Mouse (Mus musculus) limb, embryonic 14.5 days (tissue): ENCODE results near the gene Zfp451. TPM values are rescaled to one million over a fixed set of nuclear protein-coding genes. Genes with fewer than 3 reads are reported as not detected.
A peak's percentile ranks its signal among the peaks of the same experiment; 100 is the strongest.

ENCODE experiments used
- ATAC-seq: fragments of 200-750 bp; cut with Nextera tagmentation; 2 replicates; pipeline ENCODE4 v1.8.0; 2017; ENCODE audit warnings: low read depth, moderate number of reproducible peaks, moderate TSS enrichment; ENCODE audit not compliant: low FRiP score
- DNase-seq: peaks from one replicate; pipeline ENCODE4 v3.0.0-alpha.2; 2015; ENCODE audit warnings: low spot score
- H3K27ac ChIP-seq: fragments of 300-500 bp; sonication (generic); replicated peaks from 2 replicates; pipeline ENCODE4 v1.5.1; 2014; ENCODE audit warnings: low read depth, mild to moderate bottlenecking, low read length, moderate library complexity, mixed read lengths
- H3K27me3 ChIP-seq: fragments of 300-500 bp; sonication (generic); 2 replicates; pipeline ENCODE4 v1.6.1; 2014; ENCODE audit warnings: low read length, mixed read lengths; ENCODE audit not compliant: control insufficient read depth, insufficient read depth
- H3K36me3 ChIP-seq: fragments of 300-500 bp; sonication (generic); 2 replicates; pipeline ENCODE4 v1.6.1; 2014; ENCODE audit warnings: mild to moderate bottlenecking, low read length, moderate library complexity, mixed read lengths; ENCODE audit not compliant: control insufficient read depth, insufficient read depth
- H3K4me1 ChIP-seq: fragments of 300-500 bp; sonication (generic); 2 replicates; pipeline ENCODE4 v1.6.1; 2014; ENCODE audit warnings: antibody characterized with exemption, low read length, mixed read lengths; ENCODE audit not compliant: control insufficient read depth, insufficient read depth
- H3K4me2 ChIP-seq: fragments of 300-500 bp; sonication (generic); replicated peaks from 2 replicates; pipeline ENCODE4 v1.6.1; 2014; ENCODE audit warnings: low read depth, mild to moderate bottlenecking, low read length, moderate library complexity; ENCODE audit not compliant: severe bottlenecking
- H3K4me3 ChIP-seq: fragments of 300-500 bp; sonication (generic); replicated peaks from 2 replicates; pipeline ENCODE4 v1.5.1; 2014; ENCODE audit warnings: low read length
- H3K9ac ChIP-seq: fragments of 300-500 bp; sonication (generic); 2 replicates; pipeline ENCODE4 v1.6.1; 2014; ENCODE audit warnings: mild to moderate bottlenecking, low read depth, low read length, moderate library complexity; ENCODE audit not compliant: severe bottlenecking
- H3K9me3 ChIP-seq: fragments of 300-500 bp; sonication (generic); 2 replicates; pipeline ENCODE4 v1.6.1; 2016; ENCODE audit warnings: low read length; ENCODE audit not compliant: control insufficient read depth
- POLR2A ChIP-seq: fragments of 200-500 bp; IDR thresholded peaks from 2 replicates; pipeline ENCODE4 v1.8.0; 2012; ENCODE audit warnings: inconsistent platforms, mild to moderate bottlenecking, moderate library complexity, borderline replicate concordance; ENCODE audit not compliant: insufficient read depth, insufficient read length; ENCODE audit errors: extremely low read depth
- WGBS: fragments of 180-500 bp; shearing (Covaris S2); extraction: QIAGEN DNeasy Blood & Tissue Kit; methylation state at CpG from one replicate; pipeline ENCODE4 v1.1.7; 2014; 5-methylcytosine and 5-hydroxymethylcytosine counted together
- polyA plus RNA-seq, 2 experiments: library from polyadenylated mRNA; depleted of rRNA in 1 of 2; stranded (reverse) in 1 of 2; unstranded in 1 of 2; fragments of >200 nt; fragmentation: Nextera tagmentation in 1 of 2; extraction: Ambion mirVana in 1 of 2; gene quantifications; 2 replicates each; pipeline versions ENCODE4 v1.2.1 to v1.2.3; 2012 to 2014

Gene Zfp451
- polyA plus RNA-seq, 2 experiments, result 32.3 to 33.4 TPM

- Histone ChIP-seq H3K4me1 (peaks cover 9% of the 10 kb centered on the region; the same call in 1 of the 2 replicates), H3K36me3 (peaks cover 17% of the 10 kb centered on the region), H3K27ac (peak within 1 kb of the TSS; percentile 92), H3K9ac (peak within 1 kb of the TSS; percentile 94), H3K27me3 (no peaks in the 10 kb centered on the region), H3K4me2 (peak within 1 kb of the TSS; percentile 57), H3K4me3 (peak within 1 kb of the TSS; percentile 86), H3K9me3 (no peaks in the 10 kb centered on the region)
- WGBS, result 0% methylated on average over 43 of the region's 54 CpGs
- DNase-seq, result peak; percentile 80
- peak; percentile 77; the same call in 1 of the 2 replicates for TF ChIP-seq POLR2A
- peak; percentile 93 for ATAC-seq
Measured at GRCm38 (mm10) chr1:33719733-33720225, 94.6 kb downstream of the Zfp451 start, which contains the start of gene Rab23. Gene Rab23 (plus strand): TSS chr1:33719887.

GRCm38 (mm10) chr1:33717636-33718035 lies 96.8 kb downstream of the Zfp451 start:
- no peaks in the 10 kb centered on the region for H3K9me3 ChIP-seq
- H3K36me3 ChIP-seq, result 0 out of 2 replicates have a peak, but pooled peaks cover 4% of the 10 kb centered on the region
- TF ChIP-seq POLR2A, result no peak
- peaks cover 10% of the 10 kb centered on the region; the same call in 1 of the 2 replicates for H3K4me1 ChIP-seq
- H3K27ac ChIP-seq, result no peak overlapping the region
- DNase-seq (peak; percentile 13), ATAC-seq (no peak)
- no peak overlapping the region for H3K4me3 ChIP-seq
- no peaks in the 10 kb centered on the region for H3K27me3 ChIP-seq
- WGBS, result 86% methylated on average over 1 of the region's 1 CpGs
- no peak overlapping the region for H3K4me2 ChIP-seq
- H3K9ac ChIP-seq, result no peak overlapping the region

GRCm38 (mm10) chr1:33714796-33715195 lies 99.6 kb downstream of the Zfp451 start:
- H3K9me3 ChIP-seq, result no peaks in the 10 kb centered on the region
- H3K9ac ChIP-seq, result no peak overlapping the region
- ATAC-seq, result no peak
- H3K4me1 ChIP-seq, result 0 out of 2 replicates have a peak, but pooled peaks cover 7% of the 10 kb centered on the region
- no peak overlapping the region for H3K4me3 ChIP-seq
- H3K36me3 ChIP-seq, result no peaks in the 10 kb centered on the region
- H3K4me2 ChIP-seq, result 0 out of 2 replicates have a peak overlapping the region, but pooled peaks have one; percentile 2
- H3K27ac ChIP-seq, result no peak overlapping the region
- 5% methylated on average over 10 of the region's 10 CpGs for WGBS
- peak; percentile 47 for DNase-seq
- no peaks in the 10 kb centered on the region for H3K27me3 ChIP-seq
- TF ChIP-seq POLR2A, result no peak

GRCm38 (mm10) chr1:33712026-33712425 lies 102.4 kb downstream of the Zfp451 start:
- H3K9ac ChIP-seq, result no peak overlapping the region
- H3K9me3 ChIP-seq, result no peaks in the 10 kb centered on the region
- H3K27ac ChIP-seq, result no peak overlapping the region
- no peak for ATAC-seq
- H3K4me2 ChIP-seq, result no peak overlapping the region
- H3K36me3 ChIP-seq, result no peaks in the 10 kb centered on the region
- no peak for TF ChIP-seq POLR2A
- 0 out of 2 replicates have a peak, but pooled peaks cover 4% of the 10 kb centered on the region for H3K4me1 ChIP-seq
- no peak for DNase-seq
- 77% methylated on average over 5 of the region's 5 CpGs for WGBS
- no peak overlapping the region for H3K4me3 ChIP-seq
- no peaks in the 10 kb centered on the region for H3K27me3 ChIP-seq

Other genes with a start within 250 kb of the Zfp451 start
- 27.4 and 32.5 TPM in 2 replicates for gene Prim2, start 144.8 kb downstream of the Zfp451 start, polyA plus RNA-seq (2012; rRNA removed)
- gene Prim2, start 144.8 kb downstream of the Zfp451 start, polyA plus RNA-seq (2014; fragmentation: Nextera tagmentation; extraction: Ambion mirVana), result 33.5 and 34.1 TPM in 2 replicates
- gene Rab23, start 94.7 kb downstream of the Zfp451 start, polyA plus RNA-seq (2012; rRNA removed), result 22.4 and 24.6 TPM in 2 replicates
- 28.9 and 33.0 TPM in 2 replicates for gene Rab23, start 94.7 kb downstream of the Zfp451 start, polyA plus RNA-seq (2014; fragmentation: Nextera tagmentation; extraction: Ambion mirVana)
- gene Bag2, start 56.8 kb downstream of the Zfp451 start, polyA plus RNA-seq (2012; rRNA removed), result 39.1 and 41.3 TPM in 2 replicates
- 49.0 and 49.9 TPM in 2 replicates for gene Bag2, start 56.8 kb downstream of the Zfp451 start, polyA plus RNA-seq (2014; fragmentation: Nextera tagmentation; extraction: Ambion mirVana)
- gene Bend6, start 93.2 kb upstream of the Zfp451 start, polyA plus RNA-seq (2012; rRNA removed), result 1.3 and 1.5 TPM in 2 replicates
- gene Bend6, start 93.2 kb upstream of the Zfp451 start, polyA plus RNA-seq (2014; fragmentation: Nextera tagmentation; extraction: Ambion mirVana), result 1.1 and 1.5 TPM in 2 replicates
- 34.6 and 42.5 TPM in 2 replicates for gene Dst, start 93.6 kb upstream of the Zfp451 start, polyA plus RNA-seq (2012; rRNA removed)
- 34.9 and 39.4 TPM in 2 replicates for gene Dst, start 93.6 kb upstream of the Zfp451 start, polyA plus RNA-seq (2014; fragmentation: Nextera tagmentation; extraction: Ambion mirVana)